Mouse (Mus musculus) lung, postnatal 25 days (tissue): ENCODE measurements around the gene Nup62.
A peak's percentile ranks its signal among the peaks of the same experiment; 100 is the strongest.

Experiments used
- DNase-seq: peaks from one replicate; pipeline ENCODE4 v3.0.0; 2022; ENCODE audit warnings: low spot score

Gene Nup62

GRCm38 (mm10) chr7:44815721-44816469 is at the start of gene Nup62, which contains the start of gene Il4i1:
Gene Nup62, plus strand, starts transcription at chr7:44816088.
Gene Il4i1, plus strand, starts transcription at chr7:44816387.
- peak; percentile 99 for DNase-seq

DNA sequence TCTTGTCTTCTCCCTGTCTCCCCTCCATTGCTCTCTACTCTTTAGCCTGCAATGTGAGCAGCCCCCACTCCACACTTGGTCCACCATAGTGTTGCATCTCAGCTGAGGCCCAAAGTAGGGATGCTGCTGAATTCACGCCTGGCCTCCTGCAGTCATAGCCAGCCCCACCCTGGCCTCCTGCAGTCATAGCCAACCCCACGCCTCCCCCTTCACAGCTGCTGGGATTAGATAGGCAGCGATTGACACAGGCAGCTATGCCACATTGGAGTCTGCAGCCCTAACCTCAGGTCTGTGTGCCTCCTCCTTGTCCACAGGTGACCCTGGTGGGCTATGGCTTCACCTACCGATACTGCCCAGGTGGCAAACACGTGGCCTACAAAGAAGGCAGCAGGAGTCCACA is 47.8 kb upstream of the Nup62 start:
- no peak for DNase-seq

GRCm38 (mm10) chr7:44770046-44770578 is 45.8 kb upstream of the Nup62 start:
- DNase-seq, result peak; percentile 57

DNA sequence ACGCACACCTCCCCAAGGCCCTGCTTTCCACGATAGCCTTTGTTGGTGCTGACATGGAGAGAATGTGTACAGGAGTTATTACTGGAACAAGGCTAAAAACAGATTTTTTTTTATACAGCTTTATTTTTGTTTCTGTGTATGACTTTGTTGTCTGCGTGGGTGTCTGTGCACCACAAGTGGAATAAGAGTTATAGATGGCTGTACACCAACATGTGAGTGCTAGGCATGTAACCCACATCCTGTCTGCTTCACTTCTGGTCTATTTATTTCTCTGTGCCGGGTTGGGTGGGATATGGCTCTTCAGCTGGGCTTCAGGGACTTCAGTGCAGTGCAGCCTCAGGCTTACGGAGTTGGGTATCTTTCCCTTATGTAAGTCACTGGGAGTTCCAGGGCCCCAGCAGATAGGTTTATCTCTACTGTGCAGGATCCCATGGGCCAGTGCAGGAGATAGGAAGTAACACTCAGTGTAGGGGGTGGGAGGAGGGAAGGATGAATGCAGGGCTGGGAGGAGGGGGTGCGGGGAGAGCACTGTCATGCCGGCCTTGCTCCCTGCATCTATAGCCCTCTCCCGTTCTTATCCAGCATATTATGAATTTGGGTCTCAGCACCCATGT is 43.2 kb upstream of the Nup62 start:
- DNase-seq, result no peak

DNA sequence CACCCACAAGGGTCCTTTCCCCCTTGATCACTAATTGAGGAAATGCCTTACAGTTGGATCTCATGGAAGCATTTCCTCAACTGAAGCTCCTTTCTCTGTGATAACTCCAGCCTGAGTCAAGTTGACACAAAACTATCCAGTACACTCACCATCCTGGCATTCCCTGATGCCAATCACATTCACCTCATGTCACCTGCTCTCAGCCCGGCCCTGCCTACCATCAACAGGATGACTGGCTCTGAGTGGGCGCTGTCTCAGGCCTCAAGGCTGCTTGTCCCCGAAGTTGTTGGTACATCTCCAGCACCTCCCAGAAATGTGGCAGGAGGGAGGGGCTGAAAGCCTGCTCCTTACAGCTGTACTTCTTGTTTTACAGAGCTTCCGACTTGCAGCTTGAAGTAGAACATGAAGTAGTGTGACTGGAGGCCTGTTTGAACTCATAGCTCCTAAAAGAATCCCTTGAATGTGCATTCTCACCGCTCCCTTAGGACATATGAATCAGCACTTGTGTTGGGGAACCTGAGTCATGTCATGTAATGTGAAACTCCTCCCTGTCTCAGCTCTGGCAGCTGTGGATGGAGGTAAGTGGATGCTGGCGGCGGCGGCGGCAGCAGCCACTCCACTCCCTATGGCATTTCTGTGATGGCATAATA is 38.9 kb upstream of the Nup62 start:
- no peak for DNase-seq

GRCm38 (mm10) chr7:44780101-44780500 is 35.8 kb upstream of the Nup62 start:
- DNase-seq, result no peak

GRCm38 (mm10) chr7:44789531-44789930 is 26.4 kb upstream of the Nup62 start:
- DNase-seq, result no peak

- no peak for DNase-seq
Observed at GRCm38 (mm10) chr7:44790066-44790465, 25.8 kb upstream of the Nup62 start.

- DNase-seq, result no peak
Observed at GRCm38 (mm10) chr7:44792781-44793180, 23.1 kb upstream of the Nup62 start.

GRCm38 (mm10) chr7:44808927-44809326 is 7.0 kb upstream of the Nup62 start:
- no peak for DNase-seq

DNA sequence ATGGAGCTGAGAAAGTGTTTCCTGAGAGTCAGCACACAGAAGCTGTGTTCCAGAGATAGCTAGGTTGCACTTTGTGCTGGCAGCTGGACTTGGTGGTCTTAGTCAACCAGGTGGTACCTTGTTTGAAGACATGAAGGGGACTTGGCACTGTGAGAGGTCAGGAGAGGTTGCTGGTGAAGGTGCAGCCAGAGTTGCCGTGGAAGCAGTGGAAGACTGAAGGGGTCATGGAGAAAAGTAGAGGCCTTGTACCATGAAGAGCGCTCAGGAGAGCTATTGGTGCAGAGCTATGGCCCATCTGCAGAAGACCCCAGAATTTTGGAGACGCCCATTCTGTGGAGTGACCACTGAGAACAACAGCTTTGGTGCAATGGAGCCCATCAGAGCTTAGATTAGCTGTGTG is 6.4 kb upstream of the Nup62 start:
- no peak for DNase-seq

- DNase-seq, result no peak
Observed at GRCm38 (mm10) chr7:44810365-44810764, 5.5 kb upstream of the Nup62 start.

GRCm38 (mm10) chr7:44810819-44811557 is 4.9 kb upstream of the Nup62 start:
- DNase-seq, result no peak

DNA sequence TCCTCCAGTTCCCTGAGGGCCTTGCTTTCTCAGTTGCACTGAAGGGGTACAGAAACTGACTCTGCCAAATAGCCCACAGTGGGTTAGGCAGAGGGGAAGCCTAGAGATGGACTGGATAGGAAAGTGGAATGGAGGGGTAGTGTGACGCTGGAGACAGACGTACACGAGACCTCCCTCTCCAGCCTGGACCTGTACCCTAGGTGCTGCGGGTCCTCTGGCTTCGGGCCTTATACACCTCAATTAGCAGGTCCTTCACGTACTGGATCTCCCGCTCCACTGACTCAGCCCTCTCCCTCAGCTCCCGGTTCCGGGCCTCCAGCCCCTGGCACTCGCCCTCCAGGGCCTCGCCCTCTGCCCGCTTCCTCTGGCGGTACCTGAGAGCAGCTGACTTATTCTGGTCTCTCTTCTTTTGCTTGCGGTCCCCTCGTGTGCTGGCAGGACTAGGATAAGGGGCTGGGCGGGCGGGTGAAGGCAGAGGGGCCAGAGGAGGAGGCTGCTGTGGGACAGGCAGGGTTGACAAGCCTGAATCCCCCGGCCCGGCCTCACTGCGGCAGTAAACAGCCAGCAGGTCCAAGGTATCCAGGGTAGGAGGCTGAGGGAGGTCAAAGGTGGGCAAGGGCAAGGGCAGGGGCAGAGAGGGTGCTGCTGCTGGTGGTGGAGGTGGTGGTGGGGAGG is 3.1 kb upstream of the Nup62 start:
- no peak for DNase-seq

DNA sequence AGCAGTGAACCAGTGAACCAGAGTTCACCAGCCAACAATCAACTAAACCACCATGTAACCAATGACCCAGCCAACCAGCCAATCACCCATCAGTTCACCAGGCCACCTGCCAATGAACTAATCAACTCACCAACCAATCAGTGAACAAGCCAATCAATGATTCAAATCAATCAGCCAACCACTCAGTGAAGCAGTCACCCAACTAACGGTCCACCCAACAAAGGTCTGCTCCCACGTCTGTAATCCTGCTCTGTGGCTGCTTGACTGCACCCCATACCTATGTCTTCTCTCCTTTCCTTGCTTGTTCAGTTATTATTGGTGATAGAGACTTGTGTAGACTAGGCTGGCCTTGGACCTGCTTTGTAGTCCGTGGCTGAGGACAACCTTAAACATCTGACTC is 1.9 kb upstream of the Nup62 start:
- DNase-seq, result no peak

DNA sequence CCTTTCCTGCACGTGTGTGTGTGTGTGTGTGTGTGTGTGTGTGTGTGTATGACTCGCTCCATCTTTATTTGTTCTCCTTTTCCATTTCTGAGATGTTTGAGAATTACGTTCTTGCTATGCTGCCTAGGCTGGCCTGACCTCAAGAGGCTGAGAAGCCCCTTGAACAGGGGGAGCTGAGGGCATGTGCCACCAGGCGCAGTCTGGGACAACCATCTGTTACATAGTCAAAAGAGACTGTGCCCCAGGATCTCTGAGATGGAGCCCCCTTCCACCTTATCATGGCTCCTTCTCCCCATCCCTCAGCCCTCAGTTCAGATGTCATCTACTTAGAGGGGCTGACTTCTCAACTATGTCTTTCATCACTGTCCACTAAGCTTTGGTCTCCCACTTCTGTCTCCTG is 1.5 kb upstream of the Nup62 start:
- no peak for DNase-seq

DNA sequence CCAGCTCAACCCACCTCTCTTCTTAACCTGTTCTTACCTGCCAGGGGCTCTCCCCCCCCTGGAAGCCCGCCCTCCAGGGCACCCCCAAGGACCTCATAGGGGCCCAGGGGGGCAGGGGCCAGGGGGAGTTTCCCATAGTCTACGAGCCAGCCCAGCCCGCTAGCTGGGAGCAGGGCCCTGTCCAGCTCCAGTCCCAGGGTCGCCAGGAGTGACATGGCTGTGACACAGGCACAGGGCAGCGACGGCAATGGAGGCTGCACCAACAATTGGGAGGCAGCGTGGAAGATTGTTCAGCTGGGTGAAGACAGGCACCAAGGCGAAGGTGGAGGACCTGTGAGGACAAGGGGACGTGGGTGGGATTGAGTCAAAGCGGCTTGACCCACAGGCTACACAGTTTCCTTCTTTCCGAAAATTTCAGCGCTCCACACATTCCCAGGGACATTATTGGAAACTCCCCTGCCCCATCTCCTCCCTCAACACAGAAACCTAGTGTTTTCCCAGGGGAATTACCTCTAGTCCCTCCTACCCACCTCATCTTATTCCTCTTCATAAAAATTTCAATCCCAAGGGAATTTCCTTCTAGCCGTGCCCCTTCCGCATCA is 835 bp upstream of the Nup62 start:
- no peak for DNase-seq

DNA sequence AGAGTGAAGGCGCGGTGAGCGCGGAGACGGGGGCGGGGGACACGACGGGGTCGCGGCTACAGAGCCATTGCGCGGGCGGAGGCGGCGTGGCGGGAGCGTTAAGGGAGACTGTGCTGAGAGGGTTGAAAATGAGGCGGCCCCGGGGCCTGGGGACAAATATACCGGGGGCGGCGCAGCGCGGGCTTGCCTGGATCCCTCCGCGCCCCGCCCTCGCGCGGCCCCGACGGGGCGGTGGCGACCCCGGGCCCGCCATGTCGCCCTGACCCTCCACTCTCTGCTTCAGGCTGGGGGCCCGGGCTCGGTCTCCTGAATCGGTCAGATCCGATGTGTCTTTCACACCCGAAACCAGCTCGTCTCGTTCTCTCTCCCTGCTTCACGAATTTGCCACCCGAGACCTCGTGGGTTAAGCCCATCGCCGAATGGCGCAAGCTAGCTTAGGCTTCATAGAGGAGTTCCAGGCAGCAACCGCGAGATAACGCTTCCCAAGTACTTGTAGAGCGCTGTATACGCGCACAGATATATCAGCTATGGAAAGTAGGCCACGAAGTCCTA is 658 bp downstream of the Nup62 start, which contains the start of gene Atf5:
Atf5 (minus strand) TSS at position 189 of the 552 bp plus-strand sequence.
- peak; percentile 39 for DNase-seq

GRCm38 (mm10) chr7:44817441-44817840 is 1.6 kb downstream of the Nup62 start:
- no peak for DNase-seq

DNA sequence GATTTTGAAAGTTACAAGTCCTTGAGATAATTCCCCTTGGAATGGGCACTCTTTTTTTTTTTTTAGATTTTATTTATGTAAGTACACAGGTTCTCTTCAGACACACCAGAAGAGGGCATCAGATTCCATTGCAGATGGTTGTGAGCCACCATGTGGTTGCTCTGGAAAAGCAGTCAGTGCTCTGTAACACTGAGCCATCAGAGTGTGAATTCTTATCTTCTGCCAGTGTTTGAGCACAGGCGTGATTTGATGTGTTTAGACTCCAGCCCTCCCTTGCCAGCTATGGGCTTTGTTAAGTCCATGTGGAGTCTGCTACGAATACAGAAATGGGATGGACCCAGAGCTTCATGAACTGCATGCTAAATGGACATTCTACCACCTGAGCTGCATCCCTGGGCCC is 2.3 kb downstream of the Nup62 start:
- DNase-seq, result peak; percentile 43

GRCm38 (mm10) chr7:44818751-44819235 is 2.9 kb downstream of the Nup62 start:
- no peak for DNase-seq
